Mouse (Mus musculus): Measurements from ENCODE around the gene Wdr6.
A peak's percentile ranks its signal among the peaks of the same experiment; 100 is the strongest.

Wdr6 gene

DNA sequence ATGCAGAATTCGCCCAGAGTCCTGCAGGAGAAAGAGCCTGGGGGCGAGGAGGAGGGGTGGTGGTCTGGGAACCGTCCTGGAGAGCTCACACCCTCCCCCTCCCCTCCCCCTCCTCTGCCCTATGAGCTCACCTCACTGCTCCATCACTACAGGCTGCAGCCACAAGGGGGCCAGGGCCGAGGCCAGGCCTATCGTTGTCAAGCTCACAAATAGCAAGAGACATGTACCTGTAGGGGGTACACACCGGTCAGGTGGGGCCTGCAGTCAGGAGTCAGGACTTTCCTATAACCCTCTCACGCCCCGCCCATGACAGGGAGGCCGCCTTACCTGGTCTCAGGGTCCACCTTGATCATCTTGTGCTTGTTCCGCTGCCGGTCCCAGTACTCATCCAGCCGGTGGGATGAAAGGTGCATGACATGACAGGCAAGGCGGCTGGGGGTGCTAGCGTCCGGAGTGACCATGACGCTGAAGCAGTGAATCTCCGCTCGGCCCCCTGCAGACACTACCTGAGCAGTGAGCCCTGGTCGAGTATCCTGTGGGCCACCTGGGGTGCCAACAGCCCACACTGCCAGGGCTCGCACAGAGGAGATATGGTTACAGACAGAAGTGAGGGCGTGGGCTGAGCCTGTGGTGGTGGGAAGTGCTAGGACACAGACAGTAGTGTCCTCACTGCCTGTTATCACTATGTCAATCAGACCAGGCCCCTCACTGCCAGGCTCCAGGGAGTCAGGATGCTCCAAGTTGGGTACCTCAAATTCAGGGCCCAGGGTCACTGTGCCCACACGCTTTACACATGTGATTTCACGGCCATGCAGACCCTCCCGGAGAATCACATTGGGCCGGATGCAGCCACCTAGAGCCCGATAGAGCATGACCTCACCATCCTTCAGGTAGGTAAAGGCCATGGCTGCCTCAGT lies 4.5 kb downstream of the Wdr6 start:
- DNase-seq (ENCODE audit: low spot score in 2 of 2) = no peak

DNA sequence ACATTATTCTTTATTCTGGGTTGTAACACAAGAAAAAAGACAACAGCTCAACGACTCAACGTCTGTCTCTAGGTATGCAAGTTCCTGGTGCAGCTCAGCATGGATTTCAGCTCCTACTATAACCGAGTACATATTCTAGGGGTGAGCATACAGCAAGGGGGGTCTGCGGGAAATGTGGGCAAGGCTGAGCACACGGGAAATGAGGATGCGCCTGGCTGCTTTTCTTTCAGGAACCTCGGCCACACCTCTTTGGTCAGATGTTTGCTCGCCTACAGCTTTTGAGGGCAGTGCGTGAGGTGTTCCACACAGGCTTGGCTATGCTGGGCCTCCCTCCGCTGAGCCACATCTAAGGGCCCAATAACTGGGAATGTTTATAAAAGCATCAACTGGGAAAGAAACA lies 6.2 kb downstream of the Wdr6 start:
- no peak for DNase-seq (ENCODE audit: low spot score in 2 of 2)

DNA sequence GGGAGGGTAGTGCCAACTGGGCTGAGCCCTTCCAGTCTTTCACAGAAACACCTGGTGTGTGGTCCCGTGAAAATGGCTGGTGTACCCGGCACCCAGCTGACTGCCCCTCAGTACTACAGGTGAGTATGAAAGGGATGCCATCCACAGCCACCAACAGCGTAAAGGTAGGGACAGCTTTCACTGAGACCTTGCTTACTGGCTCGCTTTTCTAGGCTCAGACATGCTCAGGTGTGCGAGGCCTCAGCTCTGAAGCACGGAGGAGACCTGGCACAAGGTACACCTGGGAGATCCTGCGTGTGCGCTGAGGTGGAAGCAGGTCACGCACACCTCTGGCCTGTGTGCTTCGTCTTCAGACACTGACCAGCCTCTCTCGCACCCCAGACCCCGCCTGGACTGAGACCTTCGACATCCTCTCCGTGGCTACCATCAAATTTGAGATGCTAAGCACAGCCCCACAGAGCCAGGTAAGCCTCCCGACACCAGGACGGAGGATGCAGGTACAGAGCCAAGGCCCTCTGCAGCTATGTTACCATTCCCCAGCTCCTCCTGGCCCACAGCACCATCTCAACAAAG lies 7.1 kb downstream of the Wdr6 start:
- DNase-seq (ENCODE audit: low spot score in 2 of 2) = no peak

DNA sequence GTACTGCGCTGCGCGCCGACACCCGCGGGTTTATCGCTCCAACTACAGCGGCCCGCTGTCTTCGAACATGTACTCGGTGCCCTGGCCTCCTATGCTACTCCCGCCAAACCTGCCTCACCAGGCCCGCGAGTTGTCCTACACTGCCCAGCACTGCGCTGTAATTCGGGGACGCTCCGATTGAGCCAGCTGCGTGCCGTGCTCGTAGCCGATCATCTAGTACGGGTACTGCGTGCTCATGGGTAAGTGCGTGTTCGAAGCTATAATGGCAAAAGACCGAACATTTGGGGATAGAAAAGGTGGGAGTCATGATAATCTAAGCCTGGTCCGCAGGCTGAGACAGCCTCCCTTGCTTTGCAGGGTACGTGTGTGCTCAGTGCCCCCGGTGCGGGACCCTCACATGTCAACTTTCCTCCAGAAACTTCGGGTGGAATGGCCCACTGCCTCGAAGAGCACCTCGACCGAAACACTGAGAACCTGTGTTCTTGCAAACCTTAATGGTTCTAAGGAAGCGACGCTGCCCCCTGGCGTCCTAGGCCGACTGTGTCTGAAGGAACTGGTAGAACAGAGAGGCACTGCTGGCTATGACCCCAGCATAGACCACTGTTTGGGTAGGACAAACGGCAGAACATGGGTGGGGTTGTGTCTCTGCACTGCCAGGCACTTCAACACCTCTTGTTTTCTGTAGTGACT lies 8.2 kb downstream of the Wdr6 start:
- peak; percentile 72 to 81 for DNase-seq (ENCODE audit: low spot score in 2 of 2)

DNA sequence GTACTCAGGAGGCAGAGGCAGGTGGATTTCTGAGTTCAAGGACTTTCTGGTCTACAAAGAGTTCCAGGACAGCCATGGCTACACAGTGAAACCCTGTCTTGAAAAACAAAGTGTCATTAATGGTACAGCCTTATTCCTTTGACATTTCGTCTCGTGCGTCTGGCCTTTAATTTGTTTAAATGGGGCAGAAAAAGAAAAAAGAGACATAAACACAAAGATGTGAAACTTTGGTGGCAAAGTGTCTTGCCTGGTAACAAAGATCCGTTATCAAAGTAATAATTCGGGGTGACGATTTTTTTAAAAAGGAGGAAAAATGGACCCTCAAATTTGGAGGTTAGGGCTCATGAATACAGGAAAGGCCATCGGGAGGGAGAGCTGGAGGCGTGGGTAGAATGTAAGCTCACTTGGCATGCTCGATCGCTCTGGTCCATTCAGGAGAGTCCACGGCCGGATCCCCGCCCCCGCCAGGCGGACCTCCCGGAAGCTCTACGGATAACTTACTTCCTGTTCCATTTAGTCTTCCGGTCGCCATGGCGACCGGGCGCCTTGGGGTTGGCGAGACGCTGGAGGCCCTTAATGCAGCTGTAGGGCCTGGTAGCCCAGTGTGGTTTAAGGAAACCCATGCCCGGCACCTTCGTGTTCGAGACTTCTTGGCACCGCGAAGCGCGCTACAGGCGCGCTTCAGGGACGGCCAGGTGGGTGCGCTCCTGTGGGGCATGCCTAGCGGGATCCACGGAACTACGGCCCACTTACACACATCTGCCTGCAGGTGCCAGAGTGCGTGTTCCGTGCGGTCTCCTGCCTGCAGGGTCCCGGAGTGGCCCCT lies 8.9 kb downstream of the Wdr6 start, which contains the start of gene Dalrd3:
Gene Dalrd3 (plus strand): TSS at position 506 of the 826 bp plus-strand sequence.
- peak; percentile 84 to 94 for DNase-seq (ENCODE audit: low spot score in 2 of 2)

DNA sequence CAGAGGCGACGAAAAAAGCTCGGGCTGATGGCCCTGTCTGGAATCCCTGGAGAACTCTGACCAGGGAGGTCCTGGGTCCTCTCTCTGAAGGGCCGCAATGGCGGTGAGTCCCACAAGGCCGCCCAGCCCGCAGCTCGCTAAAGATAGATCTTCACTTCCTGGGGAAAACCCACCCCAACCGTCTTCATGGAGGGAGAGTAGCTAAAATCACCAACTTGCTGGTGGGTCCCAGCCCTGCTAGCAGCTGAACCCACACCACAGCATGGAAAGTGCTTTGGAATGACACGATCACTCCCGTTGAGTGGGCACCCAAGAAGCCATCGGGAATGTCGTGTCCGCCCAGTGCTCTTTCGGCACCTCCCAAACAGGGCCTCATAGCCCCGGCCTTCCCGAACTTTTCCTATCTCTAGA lies 10.0 kb downstream of the Wdr6 start:
- DNase-seq (ENCODE audit: low spot score in 2 of 2) = no peak

DNA sequence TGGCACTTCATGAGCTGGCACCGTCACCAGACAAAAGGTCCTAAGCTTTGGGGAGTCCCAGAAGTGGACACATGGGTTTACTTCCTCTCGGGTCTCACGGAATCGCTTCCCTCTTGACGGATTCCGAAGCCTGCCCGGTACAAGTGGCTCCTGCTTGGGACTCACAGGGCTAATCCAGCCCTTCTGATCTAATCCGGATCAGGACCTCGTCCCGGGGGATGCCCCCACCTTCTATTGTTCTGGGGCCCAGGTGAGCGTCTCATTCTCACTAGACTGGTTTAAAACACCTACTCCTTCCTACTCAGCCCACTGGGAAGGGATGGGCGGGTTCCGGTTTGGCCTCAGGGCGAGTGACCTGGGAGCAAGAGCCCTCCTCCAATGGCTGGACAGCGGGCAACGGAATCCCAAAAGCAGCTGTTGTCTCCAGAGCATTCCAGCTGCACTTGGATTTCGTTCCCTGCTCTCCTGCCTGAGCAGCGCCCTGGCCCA lies 10.6 kb downstream of the Wdr6 start:
- no peak for DNase-seq (ENCODE audit: low spot score in 2 of 2)

DNA sequence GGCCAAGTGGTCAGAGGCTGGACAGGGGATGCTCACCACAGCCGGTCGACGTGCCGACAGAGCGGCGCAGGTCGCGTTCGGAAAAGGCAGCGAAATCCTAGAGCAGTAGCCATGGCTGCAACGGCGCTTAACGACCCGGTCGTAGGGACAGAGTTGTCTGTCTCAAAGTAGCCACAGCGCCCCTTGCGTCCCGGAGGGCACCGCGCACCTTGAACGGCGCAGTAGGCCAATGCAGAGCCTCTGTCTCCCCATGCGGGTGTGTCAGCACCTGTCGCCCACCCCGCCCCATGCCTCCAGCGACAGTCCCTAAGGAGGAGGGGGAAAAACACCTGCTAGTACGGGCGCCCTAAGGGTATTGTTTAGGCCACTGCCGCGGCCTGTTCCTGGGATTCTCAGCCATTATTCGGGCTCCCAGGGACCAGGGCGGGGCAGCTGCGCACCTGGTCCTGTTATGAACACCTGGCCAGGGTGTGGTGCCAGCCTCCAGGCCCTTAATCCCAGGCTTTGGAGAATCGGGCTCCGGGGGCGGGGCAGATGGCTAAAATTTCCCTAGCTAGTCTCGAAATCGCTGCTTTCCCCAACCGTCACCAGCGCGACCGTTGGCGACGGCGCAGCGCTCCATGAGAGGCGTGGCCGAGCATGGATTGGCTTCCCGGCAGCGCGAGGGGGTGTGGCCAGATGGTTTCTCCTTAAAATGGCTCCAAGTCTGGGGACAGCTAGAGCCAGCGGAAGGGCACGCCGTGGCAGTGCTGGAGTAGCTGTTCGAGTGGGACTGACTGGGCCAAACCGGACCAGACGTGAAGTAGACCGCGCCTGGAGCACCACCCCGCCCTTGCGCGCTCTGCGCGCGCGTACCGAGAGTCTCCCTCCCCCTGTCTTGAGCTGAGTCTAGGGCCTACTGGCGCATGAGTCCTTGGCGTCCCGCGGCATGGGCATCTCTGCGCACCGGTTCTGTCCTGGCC lies 11.4 kb downstream of the Wdr6 start, which contains the start of gene Ndufaf3:
Gene Ndufaf3 (minus strand): TSS at position 620 of the 962 bp plus-strand sequence.
- peak; percentile 94 to 96 for DNase-seq (ENCODE audit: low spot score in 2 of 2)

DNA sequence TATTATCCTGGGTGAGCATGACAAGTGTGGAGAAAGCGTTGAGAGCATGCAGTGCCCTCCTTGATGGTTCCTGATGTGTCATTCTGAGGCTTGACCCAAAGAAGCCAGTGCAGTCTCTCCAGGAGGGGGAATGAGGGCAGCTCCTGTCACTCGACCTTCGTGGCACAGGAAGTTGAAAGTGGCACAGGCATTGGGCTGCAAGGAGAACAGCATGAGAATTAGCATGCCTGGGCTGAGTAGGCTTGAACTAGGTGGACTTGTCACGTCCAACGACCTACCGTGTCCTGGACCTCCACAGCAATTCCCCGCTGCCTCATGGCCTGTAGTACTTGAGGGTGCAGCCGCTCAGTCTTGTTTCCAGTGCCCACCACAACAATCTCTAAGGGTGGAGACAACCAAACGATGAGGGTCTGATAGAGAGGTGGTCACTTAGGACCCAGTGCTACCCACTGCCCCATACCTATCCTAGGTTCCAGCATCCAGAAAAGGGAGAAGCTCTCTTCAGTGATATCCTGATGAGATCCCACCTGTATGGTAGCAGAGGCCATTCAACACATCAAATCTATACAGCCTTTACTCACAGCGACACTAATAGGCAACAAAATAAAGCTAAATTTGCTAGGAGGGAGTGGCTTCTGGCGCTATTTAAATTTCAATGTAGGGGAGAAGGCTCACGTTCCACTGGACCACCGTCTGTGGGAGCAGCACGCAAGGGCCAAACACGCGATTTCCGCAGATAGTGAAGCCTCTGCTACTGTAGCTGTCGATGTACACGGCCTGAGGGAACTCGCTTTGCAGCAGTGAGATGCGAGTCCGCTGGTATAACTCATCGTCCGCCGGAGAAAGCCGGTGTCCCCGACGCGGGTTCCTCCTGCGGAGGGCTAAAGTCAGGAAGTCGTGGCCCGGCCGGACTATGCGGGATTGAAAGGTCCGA lies 12.4 kb downstream of the Wdr6 start:
- no peak for DNase-seq (ENCODE audit: low spot score in 2 of 2)

DNA sequence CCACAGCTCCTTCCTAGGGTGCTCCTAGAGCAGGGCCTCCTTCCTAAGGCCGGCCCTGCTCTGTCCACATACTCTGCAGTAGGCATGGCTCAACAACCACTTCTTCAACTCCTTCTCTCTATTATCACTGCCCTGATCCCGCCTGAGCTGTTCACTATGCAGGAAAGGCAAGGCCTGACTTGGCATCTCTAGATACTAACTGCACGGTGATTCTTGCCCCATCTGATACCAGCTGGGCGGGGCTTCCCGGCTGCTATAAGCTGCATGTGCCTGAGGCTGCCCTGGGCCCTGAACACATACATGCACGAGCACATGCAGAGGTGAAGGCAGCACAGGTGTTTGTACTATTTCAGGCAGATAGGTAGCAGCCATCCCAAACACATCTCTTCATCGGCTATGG lies 14.4 kb downstream of the Wdr6 start:
- no peak for DNase-seq (ENCODE audit: low spot score in 2 of 2)

DNA sequence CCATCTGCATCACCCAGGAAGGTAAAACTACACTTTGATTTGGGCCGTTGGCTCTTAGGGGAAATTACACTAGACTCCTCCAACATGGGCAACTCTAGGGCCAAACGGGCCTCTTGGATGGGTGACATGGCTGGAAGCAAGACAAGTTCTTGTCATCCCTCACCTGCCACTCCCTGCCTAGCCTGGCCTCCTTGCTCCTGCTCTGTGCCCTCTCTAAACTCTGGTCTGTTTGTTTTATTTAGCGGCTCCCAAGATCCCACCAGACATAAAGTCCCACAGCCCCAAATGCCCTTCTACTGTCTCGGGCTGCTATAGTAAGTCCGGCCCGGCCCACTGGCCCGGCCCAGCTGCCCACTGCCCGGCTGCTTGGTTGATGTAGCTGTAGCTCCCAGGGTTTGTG lies 14.9 kb downstream of the Wdr6 start:
- DNase-seq (ENCODE audit: low spot score in 2 of 2) = no peak

DNA sequence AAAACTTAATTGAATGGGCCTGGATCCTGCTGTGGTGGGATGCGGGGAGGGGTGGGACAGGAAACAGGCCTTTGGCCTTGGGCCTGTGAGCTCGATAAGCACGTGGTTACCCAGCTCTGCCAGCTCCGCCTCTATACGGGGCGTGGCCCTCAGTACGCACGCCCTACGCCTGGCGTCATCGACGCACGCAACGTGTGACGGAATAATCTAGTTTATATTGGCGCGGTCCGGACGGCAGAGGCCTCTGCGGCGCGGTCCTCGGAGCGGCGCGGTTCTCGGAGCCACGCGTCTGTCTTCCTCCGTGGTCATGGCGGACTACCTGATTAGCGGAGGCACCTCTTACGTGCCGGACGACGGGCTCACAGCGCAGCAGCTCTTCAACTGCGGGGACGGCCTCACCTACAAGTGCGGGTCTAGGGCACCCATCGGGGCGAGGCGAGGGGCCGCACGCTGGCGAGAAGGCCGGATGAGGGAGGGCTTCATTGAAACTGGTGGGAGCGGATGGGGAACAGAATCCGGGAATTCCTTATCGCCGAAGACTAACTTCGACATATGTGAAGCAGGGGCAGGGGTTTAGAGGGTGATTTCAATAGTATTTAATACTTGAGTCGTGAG lies 18.2 kb downstream of the Wdr6 start, which contains the start of gene Impdh2:
Gene Impdh2 (plus strand): TSS at position 60 of the 615 bp plus-strand sequence.
- DNase-seq (ENCODE audit: low spot score in 2 of 2) = peak; percentile 93 to 96

DNA sequence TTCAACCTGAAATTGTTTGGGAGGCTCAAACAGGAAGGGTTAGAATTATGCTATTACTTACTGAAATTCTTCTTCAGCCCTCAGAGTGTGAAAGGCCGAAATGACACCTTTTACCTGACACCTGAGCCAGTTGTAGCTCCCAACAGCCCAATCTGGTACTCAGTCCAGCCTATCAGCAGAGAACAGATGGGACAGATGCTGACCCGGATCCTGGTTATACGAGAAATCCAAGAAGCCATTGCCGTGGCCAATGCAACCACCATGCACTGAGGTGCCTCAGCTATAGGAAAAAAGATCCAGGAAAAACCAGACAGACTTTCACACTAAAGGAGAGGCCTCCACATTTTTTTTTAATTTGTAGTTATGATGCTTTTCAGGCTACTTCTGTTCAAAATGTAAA lies 19.4 kb downstream of the Wdr6 start:
- no peak for DNase-seq (ENCODE audit: low spot score in 2 of 2)

DNA sequence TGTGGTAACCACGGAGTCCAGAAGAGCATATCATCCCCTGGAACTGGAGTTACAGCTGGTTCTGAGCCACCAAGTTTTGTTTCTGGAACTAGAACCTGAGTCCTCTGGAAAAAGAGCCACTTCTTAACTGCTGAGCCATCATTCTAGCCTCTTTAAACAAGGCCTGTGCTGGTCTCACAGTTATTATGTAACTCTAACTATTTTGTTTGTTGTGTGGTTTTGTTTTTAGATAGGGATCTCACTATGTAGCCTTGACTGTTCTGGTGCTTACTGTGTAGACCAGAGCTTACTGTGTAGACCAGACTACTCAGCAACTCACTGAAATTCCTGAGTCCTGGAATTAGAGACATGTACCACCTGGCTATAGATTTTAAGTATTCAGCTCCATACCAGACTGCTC lies 31.7 kb downstream of the Wdr6 start:
- no peak for DNase-seq (ENCODE audit: low spot score in 2 of 2)

DNA sequence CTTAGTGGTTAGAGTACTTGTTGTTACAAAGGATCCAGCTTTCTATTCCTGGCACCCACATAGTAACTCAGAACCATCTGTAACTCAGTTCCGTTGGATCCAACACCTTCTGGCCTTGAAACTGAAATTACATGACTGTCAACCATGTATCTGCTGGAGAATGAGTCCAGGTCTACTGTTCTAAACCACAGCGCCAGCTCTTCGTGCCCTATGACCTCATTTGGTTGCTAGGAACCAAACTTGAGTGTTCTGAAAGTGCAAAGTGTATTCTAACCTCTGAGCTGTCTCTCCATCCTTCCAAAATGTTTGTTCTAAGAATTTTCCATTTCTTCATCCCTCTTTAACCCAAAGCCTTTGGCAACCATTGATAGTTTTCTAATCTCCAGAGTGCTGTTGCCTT lies 32.6 kb downstream of the Wdr6 start:
- no peak for DNase-seq (ENCODE audit: low spot score in 2 of 2)

DNA sequence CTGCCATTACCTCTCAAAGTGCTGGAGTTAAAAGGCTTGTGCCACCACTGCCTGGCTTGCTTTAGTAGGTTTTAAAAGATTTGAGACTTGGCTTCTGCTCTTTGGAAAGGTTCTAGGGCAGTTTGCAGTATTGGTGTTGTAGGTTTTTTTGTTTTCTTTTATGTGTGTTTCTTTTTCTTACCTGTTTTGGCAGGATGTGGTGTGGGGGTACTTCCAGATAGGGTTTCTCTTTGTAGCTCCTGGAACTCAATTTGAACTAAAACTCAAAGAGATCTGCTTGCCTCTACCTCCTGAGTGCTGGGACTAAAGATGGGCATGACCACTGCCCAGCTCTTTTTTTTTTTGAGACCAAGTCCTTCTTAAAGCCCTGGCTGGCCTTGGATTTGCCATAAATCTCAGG lies 37.7 kb downstream of the Wdr6 start:
- DNase-seq (ENCODE audit: low spot score in 2 of 2) = no peak

DNA sequence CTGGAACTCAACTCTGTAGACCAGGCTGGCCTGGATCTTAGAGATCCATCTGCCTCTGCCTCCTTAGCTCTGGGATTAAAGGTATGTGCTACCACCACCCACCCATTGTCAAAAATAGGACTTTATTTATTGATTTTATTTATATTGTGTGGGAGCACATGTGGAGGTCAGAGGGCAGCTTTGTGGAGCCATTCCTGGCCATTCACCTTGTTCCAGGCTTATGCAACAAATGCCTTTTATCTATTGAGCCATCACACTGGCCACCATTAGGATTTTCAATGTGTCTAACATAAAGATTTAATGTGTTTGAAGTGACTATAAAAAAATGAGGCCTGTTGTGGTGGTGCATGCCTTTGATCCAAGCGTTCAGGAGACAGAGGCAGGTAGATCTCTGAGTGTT lies 47.0 kb downstream of the Wdr6 start:
- no peak for DNase-seq (ENCODE audit: low spot score in 2 of 2)

DNA sequence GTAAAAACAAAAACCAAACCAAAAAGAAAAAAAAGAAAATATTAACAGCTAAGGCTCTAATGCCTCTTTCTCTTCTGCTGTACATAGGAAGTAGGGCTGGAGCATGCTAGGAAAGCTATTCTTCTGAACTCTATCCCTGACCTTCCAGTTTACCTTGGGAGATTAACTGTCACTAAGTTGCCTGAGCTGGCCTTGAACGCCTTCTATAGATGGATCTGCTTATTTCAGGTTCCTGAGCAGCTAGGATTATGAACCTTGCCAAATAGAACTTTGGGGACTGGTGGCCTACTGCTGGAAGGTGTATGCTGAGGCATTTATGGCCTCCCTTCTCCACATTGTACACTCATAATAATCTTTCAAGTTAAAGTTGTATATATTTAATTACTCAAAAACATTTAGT lies 47.6 kb downstream of the Wdr6 start:
- DNase-seq (ENCODE audit: low spot score in 2 of 2) = no peak

DNA sequence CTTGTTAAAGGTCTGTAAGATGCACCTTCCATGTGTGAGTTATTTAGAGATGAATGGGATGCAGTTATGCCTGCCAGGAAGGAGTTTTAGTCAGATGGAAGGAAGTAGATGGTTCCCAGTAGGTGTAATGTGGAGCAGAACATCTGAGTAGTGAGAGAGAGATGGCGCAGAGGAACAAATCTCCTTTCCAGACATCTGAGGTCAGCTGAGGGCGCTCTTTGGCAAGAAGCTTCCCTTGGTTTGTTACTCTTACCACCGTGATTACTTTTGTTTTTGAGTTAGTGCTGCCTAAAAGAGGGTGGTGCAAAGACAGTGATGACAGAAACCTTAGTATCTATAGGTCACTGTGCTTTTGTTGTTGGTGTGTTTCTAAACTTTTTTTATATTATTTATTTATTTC lies 53.1 kb downstream of the Wdr6 start:
- no peak for DNase-seq (ENCODE audit: low spot score in 2 of 2)
